Mouse (Mus musculus) kidney, postnatal 4 days (tissue): ENCODE results near the gene Tmem97.
"Not testable (repeated sequence)": the region's sequence is repeated elsewhere in the genome, so short reads cannot be mapped to it uniquely, and the experiment has no call there.

Source experiments
- DNase-seq, 2 experiments: peaks; one replicate each; pipeline ENCODE4 v3.0.0; 2021; ENCODE audit warnings: mixed read lengths in 2 of 2

Gene Tmem97

GRCm38 (mm10) chr11:78549491-78549987 is 1.0 kb downstream of the Tmem97 start:
- no peak for DNase-seq

- no peak for DNase-seq
These were observed 2.7 kb downstream of the Tmem97 start for GRCm38 (mm10) chr11:78547718-78548460.

DNA sequence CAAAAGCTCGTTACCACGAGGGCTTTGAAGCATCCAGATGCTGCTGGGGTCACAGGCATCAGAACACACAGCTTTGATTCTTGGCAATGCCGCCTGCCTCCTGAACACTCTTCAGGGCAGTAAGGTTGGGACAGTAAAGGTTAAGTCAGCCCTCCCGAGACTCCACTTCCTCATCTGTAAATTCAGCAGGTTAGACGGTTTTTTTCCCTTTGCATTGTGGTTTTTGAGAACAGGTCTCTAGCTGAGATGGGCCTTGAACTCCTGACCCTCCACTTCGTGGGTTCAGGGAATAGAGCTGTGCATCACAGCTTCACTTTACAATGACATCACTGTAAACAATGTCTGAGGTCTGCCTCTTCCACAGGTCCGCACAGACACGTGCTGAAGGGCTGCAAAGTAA is 5.4 kb downstream of the Tmem97 start:
- DNase-seq = no peak

DNA sequence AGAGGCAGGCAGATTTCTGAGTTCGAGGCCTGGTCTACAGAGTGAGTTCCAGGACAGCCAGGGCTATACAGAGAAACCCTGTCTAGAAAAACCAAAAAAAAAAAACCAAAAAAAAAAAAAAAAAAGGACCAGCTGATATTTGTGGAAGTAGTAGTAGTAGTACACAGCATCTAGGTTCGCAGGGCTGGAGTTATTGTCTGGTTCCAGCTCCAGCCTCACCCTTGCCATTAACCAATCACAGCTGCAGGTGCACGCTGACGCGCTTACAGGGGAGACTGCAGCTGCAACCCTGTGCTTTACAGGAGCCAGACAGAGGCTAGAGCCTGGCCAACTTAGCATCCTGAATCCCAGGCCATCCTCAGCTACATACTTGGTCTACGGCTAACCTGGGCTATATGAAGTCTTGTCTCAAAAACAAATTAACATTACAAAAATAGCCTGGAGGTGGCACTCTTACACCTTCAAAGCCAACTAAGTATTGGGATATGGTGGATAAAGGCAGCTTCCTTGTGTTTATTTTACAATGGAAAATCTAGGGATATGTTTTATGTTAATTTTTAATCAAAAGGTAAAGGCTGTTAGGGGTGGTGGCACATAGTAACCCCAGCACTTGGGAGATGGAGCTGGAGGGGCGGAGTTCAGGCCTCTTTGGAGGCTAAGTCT is 6.0 kb downstream of the Tmem97 start:
- no peak for DNase-seq

DNA sequence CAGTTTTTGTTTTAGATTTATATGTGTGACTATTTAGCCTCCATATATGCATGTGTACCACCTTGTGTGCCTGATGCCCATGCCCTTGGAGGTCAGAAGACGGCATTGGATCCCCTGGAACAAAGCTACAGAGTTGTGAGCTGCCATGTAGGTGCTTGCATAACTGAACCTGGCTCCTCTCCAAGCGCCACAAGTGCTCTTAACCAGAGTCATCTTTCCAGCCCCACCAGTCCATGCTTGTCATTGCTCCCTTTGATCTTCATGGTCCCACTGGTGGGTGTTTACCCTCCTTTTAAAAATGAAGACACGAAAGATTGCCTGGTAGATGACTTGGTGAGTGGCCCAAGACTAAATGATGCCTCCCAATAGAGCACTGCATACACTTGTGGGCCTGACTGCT is 10.2 kb downstream of the Tmem97 start:
- no peak for DNase-seq

DNA sequence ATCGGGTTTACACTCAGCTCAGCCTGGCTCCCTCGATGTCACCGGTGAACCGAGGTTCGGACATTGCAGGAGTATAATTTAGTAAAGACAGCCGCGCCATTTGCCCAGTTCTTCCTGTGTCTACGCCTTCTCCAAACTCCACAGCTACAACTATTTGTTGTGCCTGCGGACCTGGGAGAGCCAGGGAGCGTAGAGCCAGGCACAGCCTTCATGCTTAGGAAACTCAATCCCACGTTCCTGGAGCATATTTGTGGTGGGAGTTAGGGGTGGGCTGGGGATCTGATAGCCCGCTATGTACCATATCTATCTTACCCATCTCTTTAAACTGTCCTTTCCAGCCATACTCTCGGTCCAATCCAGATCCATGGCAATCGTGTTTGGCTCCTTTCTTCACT is 13.9 kb downstream of the Tmem97 start:
- no peak for DNase-seq

- DNase-seq = peak; percentile 98 to 99
These were observed 14.4 kb downstream of the Tmem97 start, which contains the start of the genes Tnfaip1 and Ift20 for GRCm38 (mm10) chr11:78536080-78536689. Gene Tnfaip1 (minus strand): TSS chr11:78536332. Gene Ift20 (plus strand): TSS chr11:78536361.

GRCm38 (mm10) chr11:78535376-78536079 is 15.0 kb downstream of the Tmem97 start:
- peak; percentile 29 to 54 for DNase-seq

- DNase-seq = no peak
These were observed 16.1 kb downstream of the Tmem97 start for GRCm38 (mm10) chr11:78534516-78534915.

GRCm38 (mm10) chr11:78531515-78531914 is 19.1 kb downstream of the Tmem97 start:
- not testable (repeated sequence) for DNase-seq

GRCm38 (mm10) chr11:78531046-78531445 is 19.5 kb downstream of the Tmem97 start:
- DNase-seq = peak; percentile 54 to 69

- DNase-seq = no peak
These were observed 20.6 kb downstream of the Tmem97 start for GRCm38 (mm10) chr11:78530001-78530400.

- DNase-seq = peak; percentile 41 to 48
These were observed 21.9 kb downstream of the Tmem97 start for GRCm38 (mm10) chr11:78528714-78529113.

GRCm38 (mm10) chr11:78524838-78525237 is 25.7 kb downstream of the Tmem97 start:
- no peak for DNase-seq

GRCm38 (mm10) chr11:78523241-78523955 is 27.2 kb downstream of the Tmem97 start:
- no peak for DNase-seq

- peak; percentile 29 to 41 for DNase-seq
These were observed 28.0 kb downstream of the Tmem97 start for GRCm38 (mm10) chr11:78522481-78522997.

- DNase-seq = no peak
These were observed 28.7 kb downstream of the Tmem97 start for GRCm38 (mm10) chr11:78521880-78522279.

- no peak for DNase-seq
These were observed 31.6 kb downstream of the Tmem97 start for GRCm38 (mm10) chr11:78518931-78519330.

DNA sequence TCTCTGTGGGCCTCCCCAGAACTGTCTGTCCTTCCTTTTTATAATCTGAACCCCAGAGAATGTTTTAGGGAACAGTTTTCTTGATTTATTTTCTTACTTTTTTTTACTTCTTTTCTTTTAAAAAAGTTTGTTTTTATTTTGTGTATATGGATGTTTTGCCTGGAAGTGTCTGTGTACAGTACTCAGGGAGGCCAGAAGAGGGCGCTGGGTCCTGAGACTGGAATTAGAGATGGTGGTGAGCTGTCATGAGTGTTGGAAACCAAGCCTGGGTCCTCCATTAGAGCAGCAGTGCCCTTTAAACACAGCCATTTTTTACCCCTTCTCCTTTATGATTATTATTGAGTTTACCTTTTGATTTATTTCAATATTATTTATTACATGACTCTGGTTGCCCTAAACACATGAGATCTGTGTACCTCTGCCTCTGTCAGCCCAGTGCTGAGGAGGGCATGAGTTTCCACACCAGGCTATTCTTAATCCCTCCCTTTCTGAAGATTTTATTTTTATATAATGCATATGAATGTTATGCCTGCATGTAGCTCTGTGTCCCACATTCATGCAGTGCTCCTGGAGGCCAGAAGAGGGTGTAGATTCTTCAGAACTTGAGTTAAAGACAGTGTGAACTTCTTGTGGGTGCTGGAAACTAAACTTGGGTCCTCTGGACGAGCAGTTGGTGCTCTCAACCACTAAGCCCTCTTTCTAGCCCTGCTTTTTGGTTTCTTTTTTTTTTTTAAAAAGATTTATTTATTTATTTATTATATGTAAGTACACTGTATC is 34.8 kb downstream of the Tmem97 start:
- peak in 1 of 2 experiments; percentile 22 for DNase-seq

- DNase-seq = no peak
These were observed 37.3 kb downstream of the Tmem97 start for GRCm38 (mm10) chr11:78513106-78513790.
